Mouse (Mus musculus): ENCODE measurements around the gene Plscr2. TPM values are rescaled to one million over a fixed set of nuclear protein-coding genes. Genes with fewer than 3 reads are reported as not detected.

Gene Plscr2
- polyA plus RNA-seq, 1 experiment from 2014 or later, result 2.4 TPM

DNA sequence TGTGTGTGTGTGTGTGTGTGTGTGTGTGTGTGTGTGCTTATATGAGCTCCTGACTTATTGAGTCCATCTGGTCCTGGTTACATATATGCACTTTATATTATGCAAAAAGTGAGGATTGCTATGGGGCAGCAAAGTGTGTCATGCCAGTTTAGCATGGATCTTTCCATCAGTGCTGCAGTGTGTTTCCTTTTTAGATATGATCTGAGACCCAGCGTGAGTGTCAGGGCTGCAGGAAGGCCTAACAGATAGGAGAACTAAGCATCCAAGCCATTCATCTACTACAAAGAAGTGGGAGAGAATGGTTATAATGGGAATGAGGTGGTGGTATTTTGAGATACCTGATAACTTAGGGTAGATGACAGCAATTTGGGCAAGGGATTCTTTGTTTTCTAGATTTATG, 4.6 kb downstream of the Plscr2 start:
- no peak for TF ChIP-seq EP300 (optimal IDR thresholded peaks at IDR 0.05)
- no peak for TF ChIP-seq CTCF (IDR thresholded peaks at IDR 0.05; ENCODE audit: low read depth)
- no peak for DNase-seq (ENCODE audit: low spot score)
- Histone ChIP-seq H3K9ac (ENCODE audit: low read length) (no peak overlapping the region), H3K9me3 (ENCODE audit: control insufficient read depth, low read length) (no peaks in the 10 kb centered on the region), H3K27me3 (ENCODE audit: control insufficient read depth, insufficient read depth, low read length) (no peaks in the 10 kb centered on the region), H3K4me1 (replicated peaks; ENCODE audit: control insufficient read depth, insufficient read depth) (no peaks in the 10 kb centered on the region), H3K36me3 (ENCODE audit: control insufficient read depth, insufficient read depth, low read length) (no peaks in the 10 kb centered on the region), H3K4me3 (ENCODE audit: low read depth, low read length) (no peak overlapping the region), H3K27ac (replicated peaks) (no peak overlapping the region), H3K4me2 (replicated peaks; ENCODE audit: low read depth) (no peak overlapping the region)
- ATAC-seq (ENCODE audit: low FRiP score, low TSS enrichment), result no peak
- WGBS, result 85% methylated on average over 1 of the region's 1 CpGs

DNA sequence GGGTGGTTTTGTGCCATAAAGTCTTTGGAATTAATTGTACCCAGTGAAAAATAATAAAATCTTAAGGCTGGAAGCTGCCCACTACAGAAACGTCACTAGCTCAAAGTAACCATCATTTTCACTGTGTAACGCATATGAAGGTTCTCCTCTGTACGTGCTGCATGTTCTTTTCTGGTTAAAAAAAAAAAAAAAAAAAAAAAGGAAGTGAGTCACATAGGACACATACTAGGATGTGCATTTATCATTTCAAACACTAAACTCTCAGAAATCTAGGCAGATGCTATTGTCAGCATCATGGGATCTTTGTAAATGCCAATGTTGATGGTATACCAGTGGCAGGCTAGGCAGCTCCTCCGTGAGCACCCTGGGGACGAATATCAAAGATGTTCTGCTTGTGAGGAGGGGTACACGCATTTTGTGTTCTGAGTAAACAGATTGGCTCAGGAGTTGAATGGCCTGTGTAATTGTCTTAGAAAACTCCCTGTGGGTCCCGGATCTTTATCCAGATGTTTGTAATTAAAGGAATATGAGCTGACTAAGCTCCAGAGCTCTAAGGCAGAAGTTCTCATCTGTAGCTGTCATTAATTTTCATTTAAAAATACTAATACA, 7.3 kb downstream of the Plscr2 start:
- H3K4me1 ChIP-seq (replicated peaks; ENCODE audit: control insufficient read depth, insufficient read depth), result no peaks in the 10 kb centered on the region
- no peak overlapping the region for H3K9ac ChIP-seq (ENCODE audit: low read length)
- H3K27me3 ChIP-seq (ENCODE audit: control insufficient read depth, insufficient read depth, low read length), result no peaks in the 10 kb centered on the region
- no peak for ATAC-seq (ENCODE audit: low FRiP score, low TSS enrichment)
- H3K4me2 ChIP-seq (replicated peaks; ENCODE audit: low read depth), result no peak overlapping the region
- 56% methylated on average over 7 of the region's 7 CpGs for WGBS
- no peaks in the 10 kb centered on the region for H3K36me3 ChIP-seq (ENCODE audit: control insufficient read depth, insufficient read depth, low read length)
- DNase-seq (ENCODE audit: low spot score), result no peak
- TF ChIP-seq CTCF (IDR thresholded peaks at IDR 0.05; ENCODE audit: low read depth) (no peak), EP300 (optimal IDR thresholded peaks at IDR 0.05) (no peak)
- no peaks in the 10 kb centered on the region for H3K9me3 ChIP-seq (ENCODE audit: control insufficient read depth, low read length)
- no peak overlapping the region for H3K27ac ChIP-seq (replicated peaks)
- H3K4me3 ChIP-seq (ENCODE audit: low read depth, low read length), result no peak overlapping the region

DNA sequence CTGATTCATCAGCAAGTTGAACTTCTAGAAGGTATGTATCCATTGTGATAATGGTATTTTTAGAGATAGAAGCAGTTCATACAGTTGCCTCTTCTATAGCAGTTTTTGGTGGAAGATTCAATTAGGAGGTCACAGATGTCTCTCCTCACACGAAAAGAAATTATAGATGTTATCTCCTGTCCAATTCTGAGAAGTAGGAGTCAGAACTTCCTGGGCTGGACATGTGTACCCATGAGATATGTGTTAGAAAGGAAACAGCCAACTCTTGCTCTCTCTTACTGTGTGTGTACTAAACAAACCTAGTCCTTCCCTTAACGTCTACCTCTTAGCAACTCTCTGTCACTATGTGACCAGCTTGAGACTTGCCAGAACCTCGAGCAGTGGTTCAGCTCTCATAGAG, 14.3 kb downstream of the Plscr2 start:
- H3K4me3 ChIP-seq (ENCODE audit: low read depth, low read length), result no peak overlapping the region
- no peaks in the 10 kb centered on the region for H3K27me3 ChIP-seq (ENCODE audit: control insufficient read depth, insufficient read depth, low read length)
- TF ChIP-seq EP300 (optimal IDR thresholded peaks at IDR 0.05) (no peak), CTCF (IDR thresholded peaks at IDR 0.05; ENCODE audit: low read depth) (no peak)
- H3K9me3 ChIP-seq (ENCODE audit: control insufficient read depth, low read length), result no peaks in the 10 kb centered on the region
- no peaks in the 10 kb centered on the region for H3K4me1 ChIP-seq (replicated peaks; ENCODE audit: control insufficient read depth, insufficient read depth)
- no peak overlapping the region for H3K27ac ChIP-seq (replicated peaks)
- DNase-seq (ENCODE audit: low spot score), result no peak
- no peak overlapping the region for H3K9ac ChIP-seq (ENCODE audit: low read length)
- H3K4me2 ChIP-seq (replicated peaks; ENCODE audit: low read depth), result no peak overlapping the region
- no peak for ATAC-seq (ENCODE audit: low FRiP score, low TSS enrichment)
- 62% methylated on average over 3 of the region's 3 CpGs for WGBS
- no peaks in the 10 kb centered on the region for H3K36me3 ChIP-seq (ENCODE audit: control insufficient read depth, insufficient read depth, low read length)

DNA sequence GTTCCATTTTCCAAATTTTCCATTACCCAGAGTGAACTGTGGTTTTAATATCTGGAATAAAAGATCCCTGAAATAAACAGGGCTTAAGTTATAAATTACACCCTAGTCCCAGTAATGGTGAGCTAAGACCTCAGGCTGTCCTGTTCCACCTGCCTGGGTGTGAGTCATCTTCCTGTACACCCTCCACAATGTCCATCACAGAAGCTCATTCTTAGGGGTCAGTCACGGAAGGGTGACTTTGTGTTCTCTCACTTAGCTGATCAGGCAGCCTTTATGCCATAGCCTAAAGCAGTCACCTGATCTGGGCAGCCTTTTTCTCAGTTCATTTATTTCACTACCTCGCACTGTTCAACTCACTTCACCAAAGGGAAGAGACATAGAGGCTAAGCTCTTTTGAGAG, 16.8 kb downstream of the Plscr2 start:
- H3K36me3 ChIP-seq (ENCODE audit: control insufficient read depth, insufficient read depth, low read length), result no peaks in the 10 kb centered on the region
- H3K27me3 ChIP-seq (ENCODE audit: control insufficient read depth, insufficient read depth, low read length), result no peaks in the 10 kb centered on the region
- no peak overlapping the region for H3K4me3 ChIP-seq (ENCODE audit: low read depth, low read length)
- H3K9ac ChIP-seq (ENCODE audit: low read length), result no peak overlapping the region
- H3K4me1 ChIP-seq (replicated peaks; ENCODE audit: control insufficient read depth, insufficient read depth), result no peaks in the 10 kb centered on the region
- H3K4me2 ChIP-seq (replicated peaks; ENCODE audit: low read depth), result no peak overlapping the region
- ATAC-seq (ENCODE audit: low FRiP score, low TSS enrichment), result no peak
- no peaks in the 10 kb centered on the region for H3K9me3 ChIP-seq (ENCODE audit: control insufficient read depth, low read length)
- WGBS, result 76% methylated on average over 2 of the region's 2 CpGs
- TF ChIP-seq EP300 (optimal IDR thresholded peaks at IDR 0.05), result no peak
- no peak for TF ChIP-seq CTCF (IDR thresholded peaks at IDR 0.05; ENCODE audit: low read depth)
- DNase-seq (ENCODE audit: low spot score), result no peak
- H3K27ac ChIP-seq (replicated peaks), result no peak overlapping the region

DNA sequence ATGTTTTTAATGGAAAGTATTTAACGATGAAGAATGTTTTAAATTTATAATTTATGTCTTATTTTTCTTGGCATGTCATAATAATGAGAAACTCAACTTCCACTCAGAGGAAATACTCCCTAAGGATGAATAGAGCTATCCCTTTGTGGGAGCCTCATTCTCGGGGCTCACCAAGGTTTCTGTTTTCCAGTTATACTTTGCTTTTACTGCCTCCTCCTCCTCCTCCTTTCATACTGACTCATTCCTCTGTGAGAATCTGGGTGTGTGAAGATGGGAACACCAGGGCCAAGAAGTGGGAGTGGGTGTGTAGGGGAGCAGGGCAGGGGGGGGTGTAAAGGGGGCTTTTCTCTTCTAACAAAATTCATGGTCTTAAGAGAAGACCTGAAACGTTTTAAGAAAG, 17.5 kb downstream of the Plscr2 start:
- no peak for ATAC-seq (ENCODE audit: low FRiP score, low TSS enrichment)
- Histone ChIP-seq H3K4me2 (replicated peaks; ENCODE audit: low read depth) (no peak overlapping the region), H3K27ac (replicated peaks) (no peak overlapping the region), H3K9ac (ENCODE audit: low read length) (no peak overlapping the region), H3K27me3 (ENCODE audit: control insufficient read depth, insufficient read depth, low read length) (no peaks in the 10 kb centered on the region), H3K4me1 (replicated peaks; ENCODE audit: control insufficient read depth, insufficient read depth) (no peaks in the 10 kb centered on the region), H3K9me3 (ENCODE audit: control insufficient read depth, low read length) (no peaks in the 10 kb centered on the region), H3K4me3 (ENCODE audit: low read depth, low read length) (no peak overlapping the region), H3K36me3 (ENCODE audit: control insufficient read depth, insufficient read depth, low read length) (no peaks in the 10 kb centered on the region)
- no peak for DNase-seq (ENCODE audit: low spot score)
- TF ChIP-seq EP300 (optimal IDR thresholded peaks at IDR 0.05) (no peak), CTCF (IDR thresholded peaks at IDR 0.05; ENCODE audit: low read depth) (no peak)
- 59% methylated on average over 3 of the region's 3 CpGs for WGBS

DNA sequence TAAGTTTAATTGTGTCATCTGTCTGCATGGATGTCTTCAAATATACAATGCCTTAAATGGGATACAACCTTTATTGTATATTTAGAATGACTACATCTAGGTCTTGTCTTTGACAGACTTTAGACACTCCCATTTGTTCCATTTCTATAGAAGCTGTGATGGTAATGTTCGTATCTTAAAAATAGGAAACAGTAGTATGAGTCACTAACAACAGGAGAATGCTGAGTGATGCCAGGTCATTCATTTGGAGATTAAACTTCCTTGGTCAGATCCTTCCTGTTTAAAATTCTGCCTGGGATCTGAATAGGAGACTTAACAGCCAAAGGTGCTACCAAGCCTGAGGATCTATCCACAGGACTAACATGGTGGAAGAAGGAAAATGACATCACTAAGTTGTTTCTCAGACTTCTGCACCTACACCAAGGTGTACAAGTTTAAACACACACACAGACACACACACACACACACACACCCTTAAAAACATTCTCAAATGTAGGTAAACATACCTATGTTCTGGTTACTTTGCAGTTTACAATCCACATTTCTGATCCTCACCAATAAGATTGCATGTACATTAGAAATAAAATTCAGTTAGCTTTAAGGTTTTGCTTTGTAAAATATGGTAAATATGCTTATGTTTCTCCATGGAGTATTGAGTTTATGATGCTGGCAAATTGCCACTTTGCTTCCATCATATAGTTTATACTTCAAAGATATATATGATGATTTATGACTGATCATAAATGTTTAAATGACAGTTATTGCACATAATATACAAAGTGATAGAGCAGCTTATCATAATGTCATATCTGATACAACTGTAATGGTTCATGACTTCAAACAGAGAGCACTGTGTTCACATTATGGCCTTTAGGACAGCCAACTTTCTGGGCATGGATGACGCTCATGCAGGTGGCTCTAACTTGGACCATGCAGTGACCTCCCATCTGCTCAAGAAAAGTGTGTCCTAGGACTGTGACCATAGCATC, 18.5 kb downstream of the Plscr2 start:
- no peaks in the 10 kb centered on the region for H3K4me1 ChIP-seq (replicated peaks; ENCODE audit: control insufficient read depth, insufficient read depth)
- no peak overlapping the region for H3K27ac ChIP-seq (replicated peaks)
- no peaks in the 10 kb centered on the region for H3K36me3 ChIP-seq (ENCODE audit: control insufficient read depth, insufficient read depth, low read length)
- no peak overlapping the region for H3K4me2 ChIP-seq (replicated peaks; ENCODE audit: low read depth)
- 80% methylated on average over 2 of the region's 2 CpGs for WGBS
- DNase-seq (ENCODE audit: low spot score), result no peak
- no peak overlapping the region for H3K9ac ChIP-seq (ENCODE audit: low read length)
- H3K27me3 ChIP-seq (ENCODE audit: control insufficient read depth, insufficient read depth, low read length), result no peaks in the 10 kb centered on the region
- no peak for TF ChIP-seq CTCF (IDR thresholded peaks at IDR 0.05; ENCODE audit: low read depth)
- TF ChIP-seq EP300 (optimal IDR thresholded peaks at IDR 0.05), result no peak
- no peak for ATAC-seq (ENCODE audit: low FRiP score, low TSS enrichment)
- H3K4me3 ChIP-seq (ENCODE audit: low read depth, low read length), result no peak overlapping the region
- no peaks in the 10 kb centered on the region for H3K9me3 ChIP-seq (ENCODE audit: control insufficient read depth, low read length)
